Mouse (Mus musculus) right cerebral cortex, adult 2 months (tissue): Measurements from ENCODE around the gene Ccdc92b.

Source experiments
- DNase-seq, 2 experiments: peaks; one replicate each; pipeline ENCODE4 v3.0.0; 2021 to 2022; ENCODE audit warnings: low spot score in 2 of 2

The Ccdc92b gene

DNA sequence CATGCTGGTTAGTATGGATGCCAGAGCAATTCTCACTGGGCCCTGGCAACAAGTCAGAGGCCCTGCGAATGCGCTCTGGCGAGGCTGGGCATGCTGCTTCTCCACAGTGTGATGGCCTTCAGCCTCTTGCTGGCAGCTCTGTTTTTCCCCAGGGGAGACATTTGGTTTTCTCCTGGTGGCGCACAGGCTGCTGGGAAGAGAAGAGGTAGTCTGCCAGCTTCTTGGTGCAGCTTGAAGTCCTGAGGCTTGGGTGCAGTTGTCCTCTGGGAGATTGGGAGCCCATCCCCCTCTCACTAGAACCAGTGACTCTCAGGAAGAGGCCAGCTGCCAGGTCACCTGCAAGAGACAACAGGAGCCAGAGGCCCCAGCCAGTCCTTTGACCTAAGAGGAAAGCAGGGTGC, 33.4 kb downstream of the Ccdc92b start:
- DNase-seq, result no peak

DNA sequence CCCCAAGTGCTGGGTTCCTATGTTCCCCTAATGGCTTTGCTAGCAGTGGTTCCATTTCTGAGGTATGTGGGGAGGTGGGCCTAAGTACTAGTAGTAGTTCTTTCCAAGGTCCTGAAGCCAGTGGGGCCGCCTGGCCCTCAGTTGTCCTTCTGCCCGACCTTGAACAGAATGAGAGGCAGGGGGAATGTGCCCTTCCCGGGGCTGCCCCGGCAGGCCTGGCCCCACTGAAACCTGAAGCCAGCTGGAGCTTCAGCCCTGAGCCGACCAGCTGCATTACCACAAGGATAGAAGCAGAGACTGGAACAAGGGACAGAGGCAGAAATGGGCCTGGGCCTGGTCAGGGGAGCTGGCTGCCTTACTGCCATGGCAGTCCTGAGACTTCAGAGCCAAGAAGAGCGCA, 34.0 kb downstream of the Ccdc92b start:
- DNase-seq, result no peak

DNA sequence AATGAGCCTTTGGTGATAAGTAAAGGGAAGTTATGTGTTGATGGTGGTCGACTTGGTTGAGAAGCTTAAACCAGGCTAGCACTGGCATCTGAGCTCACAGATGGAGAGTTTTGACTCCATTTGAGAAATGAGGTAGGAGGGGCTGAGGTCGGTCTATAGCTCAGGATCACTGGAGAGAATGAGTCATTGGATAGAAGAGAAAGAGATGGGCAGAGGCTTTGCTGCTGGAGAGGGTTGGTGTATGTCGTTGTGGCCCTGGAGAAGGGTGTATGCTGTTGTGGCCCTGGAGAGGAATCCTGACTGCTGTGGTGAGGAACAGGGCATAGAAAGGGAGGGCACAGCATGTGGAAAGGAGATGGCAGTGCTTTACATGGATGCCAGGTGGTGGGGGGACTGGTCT, 36.5 kb downstream of the Ccdc92b start:
- DNase-seq, result no peak

DNA sequence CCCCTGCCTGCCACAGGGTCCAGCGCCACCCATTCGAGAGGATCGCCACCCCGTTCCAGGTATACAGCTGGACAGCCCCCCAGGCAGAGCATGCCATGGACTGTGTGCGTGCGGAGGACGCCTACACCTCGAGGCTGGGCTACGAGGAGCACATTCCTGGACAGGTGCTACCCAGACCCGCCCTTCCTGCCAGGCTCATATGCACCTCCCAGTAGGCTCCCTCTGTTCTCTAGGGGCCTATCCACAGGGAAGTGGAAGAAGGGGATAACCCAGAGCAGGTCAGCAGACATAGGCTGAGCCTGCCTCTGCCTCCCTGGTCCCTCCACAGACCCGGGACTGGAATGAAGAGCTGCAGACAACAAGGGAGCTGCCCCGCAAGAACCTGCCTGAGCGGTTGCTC, 40.9 kb downstream of the Ccdc92b start:
- no peak for DNase-seq

DNA sequence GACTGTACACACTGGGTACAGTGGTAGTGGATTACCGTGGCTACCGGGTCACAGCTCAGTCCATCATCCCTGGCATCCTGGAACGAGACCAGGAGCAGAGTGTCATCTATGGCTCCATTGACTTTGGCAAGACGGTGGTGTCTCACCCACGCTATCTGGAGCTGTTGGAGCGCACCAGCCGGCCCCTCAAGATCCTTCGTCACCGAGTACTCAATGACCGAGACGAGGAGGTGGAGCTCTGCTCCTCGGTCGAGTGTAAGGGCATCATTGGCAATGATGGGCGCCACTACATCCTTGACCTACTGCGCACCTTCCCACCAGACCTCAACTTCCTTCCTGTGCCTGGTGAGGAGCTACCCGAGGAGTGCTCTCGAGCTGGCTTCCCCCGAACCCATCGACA, 42.2 kb downstream of the Ccdc92b start:
- DNase-seq, result no peak

DNA sequence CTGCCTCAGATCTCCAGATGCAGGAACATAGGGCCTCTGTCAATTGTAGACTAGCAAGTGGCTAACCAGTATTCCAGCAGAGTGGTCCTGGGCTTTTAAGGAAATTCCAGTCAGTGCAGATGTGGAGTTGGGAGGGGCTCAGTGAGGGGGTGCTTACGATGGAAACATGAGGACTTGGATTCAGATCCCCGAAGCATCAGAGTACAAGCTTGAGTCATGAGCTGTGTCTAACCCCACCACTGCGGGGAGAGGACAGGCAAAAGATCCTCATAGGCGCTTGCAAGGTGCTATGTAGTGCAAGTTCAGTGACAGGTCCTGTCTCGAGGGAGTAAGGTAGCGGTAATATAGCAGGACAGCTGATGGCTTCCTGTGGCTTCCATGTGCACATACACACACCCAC, 42.8 kb downstream of the Ccdc92b start:
- no peak for DNase-seq

DNA sequence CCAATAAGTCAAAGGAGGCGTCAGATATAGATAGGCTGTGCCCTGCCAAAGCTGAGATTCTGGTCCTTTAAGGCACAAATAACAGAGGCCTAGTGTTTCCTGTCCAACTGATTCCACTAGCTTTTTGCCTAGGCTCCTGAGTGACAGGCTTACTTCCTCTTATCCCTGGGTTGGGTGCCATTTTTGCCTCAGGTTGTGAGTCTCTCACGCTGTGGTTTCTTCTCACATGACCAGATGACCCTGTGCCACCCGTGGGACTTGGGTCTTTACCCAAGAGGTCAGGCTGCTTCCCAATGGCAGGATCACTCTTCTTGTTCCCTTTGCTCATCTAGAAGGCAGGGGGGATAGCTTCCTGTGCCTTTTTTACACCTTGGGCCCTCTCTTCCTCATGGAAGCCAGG, 44.9 kb downstream of the Ccdc92b start:
- DNase-seq, result no peak

DNA sequence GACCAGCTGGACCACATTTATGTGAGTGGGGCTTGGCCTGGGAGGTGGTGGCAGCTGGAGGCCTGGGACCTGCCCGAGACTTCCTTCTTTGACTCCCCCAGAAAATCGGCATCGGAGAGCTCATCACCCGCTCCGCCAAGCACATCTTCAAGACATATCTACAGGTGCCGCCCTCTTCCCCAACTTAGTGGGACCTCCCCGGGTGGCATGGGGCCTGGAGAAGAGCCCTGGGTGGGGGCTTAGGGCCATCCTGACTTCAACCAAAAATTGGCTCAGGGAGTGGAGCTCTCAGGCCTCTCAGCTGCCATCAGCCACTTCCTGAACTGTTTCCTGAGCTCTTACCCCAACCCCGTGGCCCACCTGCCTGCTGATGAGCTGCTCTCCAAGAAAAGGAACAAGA, 45.5 kb downstream of the Ccdc92b start:
- no peak for DNase-seq

DNA sequence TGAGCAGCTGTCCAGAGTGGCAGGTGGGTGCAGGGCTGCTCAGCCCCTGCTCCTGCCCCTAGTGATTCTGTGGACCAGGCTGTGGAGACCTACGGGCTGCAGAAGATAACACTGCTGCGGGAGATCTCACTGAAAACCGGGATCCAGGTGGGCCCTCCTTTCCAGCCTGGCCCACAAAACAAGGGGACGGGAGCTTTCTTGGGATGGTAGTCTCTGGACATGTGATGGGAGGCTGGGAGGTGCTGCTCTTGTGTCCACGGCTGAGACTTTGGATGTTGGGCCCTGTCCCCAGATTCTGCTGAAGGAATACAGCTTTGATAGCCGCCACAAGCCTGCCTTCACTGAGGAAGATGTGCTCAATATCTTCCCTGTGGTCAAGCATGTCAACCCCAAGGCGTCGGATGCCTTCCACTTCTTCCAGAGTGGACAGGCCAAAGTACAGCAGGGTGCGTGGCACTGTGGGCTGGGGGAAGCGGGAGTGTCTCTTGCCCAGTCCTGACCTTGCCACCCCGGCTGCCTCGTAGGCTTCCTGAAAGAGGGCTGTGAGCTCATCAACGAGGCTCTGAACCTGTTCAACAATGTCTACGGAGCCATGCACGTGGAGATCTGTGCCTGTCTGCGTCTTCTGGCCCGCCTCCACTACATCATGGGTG, 46.4 kb downstream of the Ccdc92b start:
- no peak for DNase-seq

DNA sequence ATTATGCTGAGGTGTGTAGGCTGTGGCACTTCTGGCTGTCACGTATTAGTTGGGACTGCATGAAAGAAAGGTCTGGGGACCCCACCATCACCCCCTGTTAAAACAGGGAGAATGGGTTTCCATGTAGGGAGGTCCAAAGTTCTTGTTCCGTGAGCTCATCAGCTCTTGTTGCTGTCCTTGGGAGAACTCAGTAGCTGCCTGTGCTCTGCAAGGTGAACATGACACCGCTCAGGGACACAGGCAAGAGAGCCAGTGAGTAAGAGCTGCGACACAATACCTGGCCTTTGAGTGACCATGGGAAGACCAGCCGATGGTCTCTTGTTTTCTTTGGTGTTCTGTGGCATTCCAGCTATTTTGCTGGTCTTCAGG, 46.9 kb downstream of the Ccdc92b start:
- no peak for DNase-seq

DNA sequence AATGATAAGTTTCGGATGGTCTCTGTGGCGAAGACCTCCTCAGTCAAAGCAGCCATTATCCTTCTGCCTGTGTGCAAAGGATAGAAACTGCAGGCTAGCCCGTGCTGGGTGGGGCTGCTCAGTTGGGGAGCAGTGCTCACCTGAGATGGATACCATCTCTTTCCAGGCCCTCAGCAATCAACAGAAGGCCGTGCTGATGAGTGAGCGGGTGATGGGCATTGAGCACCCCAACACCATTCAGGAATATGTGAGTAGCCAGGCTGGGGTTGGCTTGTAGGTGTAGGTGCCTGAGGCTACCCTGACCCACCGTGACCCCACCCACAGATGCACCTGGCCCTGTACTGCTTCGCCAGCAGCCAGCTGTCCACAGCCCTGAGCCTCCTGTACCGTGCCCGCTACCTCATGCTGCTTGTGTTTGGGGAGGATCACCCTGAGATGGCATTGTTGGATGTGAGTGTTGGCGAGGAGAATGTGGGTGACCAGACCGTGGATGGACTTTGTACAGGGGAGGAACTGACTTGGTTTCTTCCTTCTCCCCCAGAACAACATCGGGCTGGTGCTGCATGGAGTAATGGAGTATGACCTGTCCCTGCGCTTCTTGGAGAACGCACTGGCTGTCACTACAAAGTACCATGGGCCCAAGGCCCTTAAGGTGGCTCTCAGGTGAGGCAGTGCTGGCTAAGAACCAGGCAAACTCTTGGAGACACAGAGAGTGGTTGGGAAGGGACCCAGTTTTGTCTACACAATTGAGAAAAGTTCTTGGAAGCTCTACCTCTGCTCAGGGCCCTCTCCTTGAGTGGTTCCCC, 47.6 kb downstream of the Ccdc92b start:
- no peak for DNase-seq

DNA sequence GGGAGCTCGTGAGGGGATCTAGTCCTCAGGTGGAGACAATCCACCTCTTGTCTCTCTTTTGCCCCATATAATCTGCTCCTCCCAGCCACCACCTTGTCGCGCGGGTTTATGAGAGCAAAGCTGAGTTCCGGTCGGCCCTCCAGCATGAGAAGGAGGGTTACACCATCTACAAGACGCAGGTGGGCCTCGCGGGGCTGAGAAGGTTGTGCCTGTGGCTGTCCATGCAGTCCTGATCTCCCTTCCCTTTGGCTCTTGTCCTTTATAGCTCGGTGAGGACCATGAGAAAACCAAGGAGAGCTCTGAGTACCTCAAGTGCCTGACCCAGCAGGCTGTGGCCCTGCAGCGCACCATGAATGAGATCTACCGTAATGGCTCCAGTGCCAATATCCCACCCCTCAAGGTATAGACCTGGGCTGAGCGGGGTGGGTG, 48.2 kb downstream of the Ccdc92b start:
- DNase-seq, result no peak

DNA sequence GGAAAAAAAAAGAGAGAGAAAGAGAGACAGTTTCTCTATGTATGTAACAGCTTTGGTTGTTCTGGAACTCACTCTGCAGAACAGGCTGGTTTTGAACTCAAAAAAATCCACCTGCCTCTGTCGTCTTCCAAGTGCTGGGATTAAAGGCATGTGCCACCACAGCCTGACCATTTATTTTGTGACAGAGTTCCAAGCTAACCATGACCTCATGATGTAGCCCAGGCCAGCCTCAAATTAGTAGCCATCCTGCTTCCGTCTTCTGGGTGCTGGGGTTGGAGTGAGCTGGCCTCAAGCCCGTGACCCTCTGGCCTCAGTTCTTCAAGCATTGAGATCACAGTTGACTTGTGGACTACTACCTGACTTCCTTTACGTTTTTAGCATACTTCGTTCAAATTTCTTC, 49.1 kb downstream of the Ccdc92b start:
- DNase-seq, result no peak

DNA sequence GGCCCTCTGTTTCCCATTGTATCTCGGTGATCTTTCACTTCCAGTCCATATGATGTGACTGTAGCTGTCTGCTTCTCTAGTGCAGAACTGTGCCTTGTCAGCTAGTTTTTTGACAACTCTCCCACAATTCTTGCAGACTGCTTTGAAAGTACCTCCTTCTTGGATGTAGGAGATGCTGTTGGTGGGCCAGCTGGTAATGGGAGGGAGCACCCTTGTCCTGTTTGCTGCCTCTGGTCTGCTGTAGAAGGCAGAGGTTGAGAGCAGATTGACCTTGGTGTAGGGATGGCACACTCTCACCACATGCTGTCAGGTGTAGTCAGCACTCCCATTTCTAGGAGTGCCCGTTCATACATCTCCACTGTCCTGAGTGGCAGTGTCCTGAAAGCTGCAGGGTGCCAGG, 49.6 kb downstream of the Ccdc92b start:
- DNase-seq, result no peak

DNA sequence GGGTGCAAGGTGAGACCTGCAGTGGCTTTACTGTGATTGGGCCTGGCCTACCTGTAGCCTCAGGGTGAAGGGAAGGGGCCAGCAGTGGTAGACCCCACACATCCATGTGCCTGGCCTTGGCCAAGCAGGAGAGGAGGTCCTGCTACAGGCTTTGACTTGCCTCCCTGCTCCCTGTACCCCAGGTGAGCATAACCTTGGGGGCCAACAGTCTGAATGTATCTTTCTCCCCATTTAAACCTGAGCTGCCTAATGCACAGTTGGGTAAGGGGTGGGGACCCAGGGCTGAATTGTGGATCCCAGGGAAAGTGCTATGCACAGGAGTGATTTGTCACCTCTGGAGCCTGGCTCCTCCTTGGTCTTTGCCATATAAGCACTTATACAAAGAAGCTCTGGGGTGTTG, 50.7 kb downstream of the Ccdc92b start:
- DNase-seq, result no peak

DNA sequence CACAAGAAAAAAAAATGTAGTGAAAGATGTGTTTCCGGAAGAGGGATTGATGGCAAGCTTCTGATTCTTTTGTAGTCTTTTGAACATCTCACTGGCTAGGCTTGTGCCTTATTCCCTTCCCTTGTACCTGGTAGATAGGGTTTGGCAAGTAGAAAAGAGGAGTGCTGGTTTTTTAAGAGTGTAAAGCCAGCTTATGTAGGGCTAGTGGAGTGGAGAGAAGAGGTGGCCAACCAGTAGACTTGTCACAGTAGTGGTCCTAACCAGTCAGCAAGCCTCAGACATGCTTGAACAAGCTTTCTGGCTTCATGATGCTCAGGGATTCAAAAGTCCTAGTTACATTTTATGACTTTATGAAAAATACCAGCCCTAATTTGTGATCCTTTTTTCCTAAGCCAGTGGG, 51.6 kb downstream of the Ccdc92b start:
- DNase-seq, result no peak

DNA sequence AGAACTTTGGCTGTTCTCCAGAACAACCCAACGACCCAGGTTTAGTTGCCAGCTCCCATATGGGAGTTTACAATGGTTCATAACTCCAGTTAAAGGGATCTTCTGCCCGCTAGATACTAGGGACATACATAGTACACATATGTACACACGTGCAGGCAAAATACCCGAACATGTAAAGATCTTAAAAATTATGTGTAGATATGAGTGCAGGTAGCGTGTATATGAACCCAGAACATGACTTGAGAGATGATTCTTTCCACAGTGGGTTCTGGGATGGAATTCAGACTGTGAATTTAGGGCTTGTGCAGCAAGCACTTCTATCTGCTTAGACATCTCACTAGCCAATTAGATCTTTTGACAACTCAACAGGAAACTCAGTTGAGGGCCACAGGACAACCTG, 52.4 kb downstream of the Ccdc92b start:
- DNase-seq, result no peak

DNA sequence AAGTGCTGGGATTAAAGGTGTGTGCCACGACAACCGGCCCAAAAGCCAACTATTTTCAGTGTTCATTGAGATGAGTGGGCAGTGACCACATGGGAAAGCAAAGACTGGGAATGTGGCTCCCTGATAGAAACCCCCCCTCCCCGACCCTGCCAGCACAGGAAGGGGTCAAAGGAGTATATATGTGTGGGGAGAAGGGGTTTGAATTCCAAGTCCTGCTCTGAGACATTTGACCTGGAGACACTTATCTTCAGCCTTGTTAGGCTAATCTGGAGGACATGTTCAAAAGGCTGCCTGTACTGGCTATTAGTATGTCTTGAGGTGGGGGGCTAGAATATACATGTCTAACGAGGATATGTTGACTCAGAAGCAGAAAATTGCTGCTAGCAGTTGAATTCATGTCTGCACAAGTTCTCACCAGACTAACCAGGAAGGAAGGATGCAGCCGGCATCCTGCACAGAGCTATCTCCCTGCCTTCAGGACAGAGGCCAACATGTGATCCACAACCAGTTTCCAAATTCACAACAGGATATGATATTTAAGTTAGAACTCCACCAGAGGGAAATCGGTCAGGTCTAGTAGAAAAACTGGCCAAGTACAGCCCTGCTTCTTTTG, 53.6 kb downstream of the Ccdc92b start:
- no peak for DNase-seq

DNA sequence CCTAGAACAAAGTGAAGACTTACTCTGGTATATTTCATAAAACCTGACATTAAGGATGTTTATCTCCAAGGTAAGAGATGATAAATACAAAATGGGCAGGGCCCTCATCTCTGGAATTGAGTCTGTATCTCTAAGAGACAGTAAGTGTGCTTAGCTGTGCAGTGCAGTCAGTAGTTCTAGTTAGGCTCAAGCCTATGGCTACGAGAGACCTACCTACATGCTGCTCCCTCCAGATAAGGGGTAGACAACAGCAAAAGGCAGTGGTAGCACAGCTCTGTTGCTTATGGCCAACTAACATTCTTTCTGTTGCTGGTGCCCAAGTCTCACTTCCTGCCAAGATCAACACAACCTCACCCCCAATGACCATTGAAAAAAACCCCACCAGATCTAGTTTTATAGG, 54.2 kb downstream of the Ccdc92b start:
- DNase-seq, result no peak

DNA sequence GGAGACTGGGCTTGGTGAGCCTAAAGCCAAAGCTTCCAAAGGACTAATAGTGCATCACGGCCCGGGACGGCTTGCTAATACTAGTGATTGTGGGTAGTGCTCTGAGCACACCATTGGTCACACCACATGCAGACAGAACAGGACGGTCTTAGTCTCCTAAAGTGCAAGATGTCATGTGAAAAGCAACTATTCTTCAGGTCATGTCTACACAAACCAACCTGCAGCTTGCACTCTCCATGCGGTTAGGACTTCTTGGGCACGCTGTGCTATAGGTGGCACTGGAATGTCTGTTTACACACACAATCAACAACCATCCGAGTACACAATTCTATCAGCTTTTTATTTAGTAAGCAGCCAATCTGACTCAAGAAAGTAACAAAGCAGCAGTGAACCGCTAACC, 55.3 kb downstream of the Ccdc92b start:
- peak in 1 of 2 experiments; percentile 3 for DNase-seq

DNA sequence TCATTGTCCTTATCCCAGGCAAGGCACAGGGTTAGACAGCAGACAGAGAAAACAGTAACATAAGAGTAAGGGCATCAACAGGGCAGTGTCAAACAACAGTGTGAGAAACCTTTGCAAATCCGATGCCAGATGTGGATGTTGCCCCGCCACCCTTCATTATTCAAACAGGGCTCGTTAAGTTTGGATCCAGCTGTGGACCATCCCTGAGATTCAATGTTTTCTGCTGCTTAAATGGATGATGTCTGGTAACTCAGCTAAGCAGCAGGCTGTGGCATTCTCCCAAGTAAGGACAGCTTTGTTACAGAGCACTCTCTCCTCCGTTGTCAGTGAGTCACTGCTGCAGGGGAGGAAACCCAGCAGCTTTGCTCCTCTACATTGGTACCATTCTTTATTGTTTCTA, 55.8 kb downstream of the Ccdc92b start:
- DNase-seq, result peak; percentile 64 to 69
